Mouse (Mus musculus) brain, embryonic 14.5 days (tissue): ENCODE measurements at regions not wholly inside any gene's neighbourhood (a gene's known extent, or its start where the extent isn't known, plus 50 kb on each side); places are given as distances from the start of the nearest gene placed in this dataset.

Experiments used
- CTCF ChIP-seq: fragments of 200-500 bp; IDR thresholded peaks from 2 replicates; pipeline ENCODE4 v1.5.1; 2012; ENCODE audit warnings: inconsistent platforms, mild to moderate bottlenecking, moderate library complexity, borderline replicate concordance; ENCODE audit not compliant: insufficient read depth, insufficient read length; ENCODE audit errors: extremely low read depth
- POLR2A ChIP-seq: fragments of 200-500 bp; IDR thresholded peaks from 2 replicates; pipeline ENCODE4 v1.6.1; 2012; ENCODE audit warnings: mild to moderate bottlenecking, inconsistent platforms, borderline replicate concordance; ENCODE audit not compliant: poor library complexity, insufficient read depth, insufficient read length, severe bottlenecking; ENCODE audit errors: extremely low read depth

DNA sequence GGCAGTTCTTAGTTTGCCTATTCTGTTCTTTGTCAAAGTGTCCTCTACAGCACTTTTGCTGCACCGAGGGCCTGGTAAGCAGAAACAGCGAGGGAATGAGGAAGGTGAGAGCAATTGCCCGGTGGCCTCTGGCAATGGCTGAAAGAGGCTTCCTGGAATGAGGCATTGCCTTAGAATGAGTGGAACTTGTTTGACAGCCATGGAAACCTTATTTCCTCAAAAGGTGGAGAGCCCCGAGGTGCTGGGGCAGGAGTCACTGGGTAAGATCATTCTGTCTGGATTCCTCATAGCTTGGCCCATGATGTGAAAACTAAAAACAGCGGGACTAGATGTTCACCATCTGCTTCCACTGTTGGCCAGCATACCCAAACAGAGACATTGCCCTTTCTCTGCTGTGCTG, 223.8 kb upstream of the Npvf start:
- no peak for TF ChIP-seq CTCF
- TF ChIP-seq POLR2A, result no peak
